Mouse (Mus musculus) ES-E14 (cell line): Measurements from ENCODE around the gene Rbm26.

Experiments
- HCFC1 ChIP-seq: IDR thresholded peaks from 2 replicates; pipeline ENCODE4 v1.6.1; 2012; ENCODE audit warnings: low read length, inconsistent platforms, borderline replicate concordance; ENCODE audit not compliant: insufficient read depth
- MAFK ChIP-seq: IDR thresholded peaks from 2 replicates; pipeline ENCODE4 v1.6.1; 2014; ENCODE audit warnings: mild to moderate bottlenecking, low read depth, low read length, inconsistent platforms; ENCODE audit not compliant: insufficient read depth
- ZC3H11A ChIP-seq: IDR thresholded peaks from 2 replicates; pipeline ENCODE4 v1.6.1; 2012; ENCODE audit warnings: low read depth, mild to moderate bottlenecking, inconsistent platforms, low read length, borderline replicate concordance
- ZNF384 ChIP-seq: IDR thresholded peaks from 2 replicates; pipeline ENCODE4 v1.6.1; 2012; ENCODE audit warnings: low read depth, low read length, inconsistent platforms

DNA sequence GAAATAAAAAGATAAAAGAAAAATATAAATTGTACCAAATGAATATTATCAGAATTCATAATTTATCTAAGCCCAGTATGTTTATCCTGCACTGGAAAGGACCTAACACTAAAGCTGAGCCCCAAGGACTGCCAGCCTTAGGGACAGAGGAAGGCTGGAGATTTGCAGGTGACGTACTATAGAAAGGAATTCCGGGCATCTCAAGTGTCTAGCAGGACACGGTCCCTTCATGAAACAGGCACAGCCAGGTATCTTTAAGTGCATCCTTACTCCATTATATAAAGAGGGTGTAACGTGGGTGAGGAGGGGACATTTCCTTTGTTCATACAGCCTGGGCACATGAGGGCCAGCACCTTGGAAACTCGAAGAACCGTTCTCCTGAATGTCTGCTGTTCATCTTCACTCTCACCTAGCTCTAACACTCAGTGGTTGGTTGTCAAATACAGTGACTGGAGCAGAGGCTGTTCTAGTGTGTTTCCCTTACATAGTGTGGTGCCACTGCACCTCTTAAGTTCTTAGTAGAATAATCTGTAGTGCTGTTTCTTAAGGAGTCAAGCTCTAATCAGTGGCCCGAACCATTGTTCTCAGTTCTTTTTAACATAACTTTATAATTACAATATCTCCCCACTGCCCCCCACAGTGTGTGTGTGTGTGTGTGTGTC is 91.7 kb downstream of the Rbm26 start:
- TF ChIP-seq HCFC1 (no peak), ZC3H11A (no peak), ZNF384 (no peak), MAFK (no peak)
